Mouse (Mus musculus): ENCODE data around the gene Stk35.

GRCm38 (mm10) chr2:129874509-129875095 lies 74.3 kb downstream of the Stk35 start:
- TF ChIP-seq POLR2A (IDR thresholded peaks at IDR 0.05; ENCODE audit: borderline replicate concordance, extremely low read depth, low read depth, low read length) (no peak), CTCF (IDR thresholded peaks at IDR 0.05; ENCODE audit: insufficient read depth, low read length) (no peak)

All from lung, adult 2 months (tissue).